Mouse (Mus musculus): ENCODE data around the gene Gm43191.
"Not testable (repeated sequence)": the region's sequence is repeated elsewhere in the genome, so short reads cannot be mapped to it uniquely, and the experiment has no call there.

Gm43191 gene

GRCm38 (mm10) chr3:116681160-116681559, at the start of gene Gm43191:
Gene Gm43191, minus strand, starts transcription at chr3:116681260.
- no peak for DNase-seq

DNA sequence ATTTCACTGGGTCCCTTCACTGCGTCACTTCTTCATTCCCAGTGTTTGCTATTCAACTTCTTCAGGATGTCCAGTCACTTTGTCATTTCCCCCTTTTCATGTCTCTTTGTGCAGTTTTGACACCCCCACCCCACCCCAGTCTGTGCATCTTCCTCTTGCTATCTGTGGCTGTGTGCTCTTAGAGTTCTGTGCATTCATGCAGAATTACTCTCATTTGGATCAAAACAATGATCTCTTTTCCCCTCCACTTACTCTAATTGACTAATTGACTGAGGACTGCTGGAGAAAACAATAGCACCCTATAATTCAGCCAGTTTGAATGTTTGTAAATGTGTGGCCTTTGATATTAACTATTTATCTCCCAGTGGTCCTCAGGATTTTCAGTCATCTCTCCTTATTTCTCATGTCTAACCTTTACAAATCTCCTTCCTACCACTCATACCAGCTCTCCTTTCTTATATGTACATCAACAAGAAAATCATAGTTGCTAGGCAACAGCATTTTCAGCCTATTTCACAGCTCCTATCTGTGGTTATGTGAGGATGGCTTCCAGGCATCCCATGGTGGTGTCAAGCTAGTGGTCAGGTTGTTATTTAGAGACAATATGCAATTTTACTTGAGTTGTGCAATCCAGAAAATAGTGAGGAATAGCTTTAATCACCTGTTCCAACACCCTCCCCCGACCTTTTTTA, 48.6 kb upstream of the Gm43191 start:
- no peak for DNase-seq

DNA sequence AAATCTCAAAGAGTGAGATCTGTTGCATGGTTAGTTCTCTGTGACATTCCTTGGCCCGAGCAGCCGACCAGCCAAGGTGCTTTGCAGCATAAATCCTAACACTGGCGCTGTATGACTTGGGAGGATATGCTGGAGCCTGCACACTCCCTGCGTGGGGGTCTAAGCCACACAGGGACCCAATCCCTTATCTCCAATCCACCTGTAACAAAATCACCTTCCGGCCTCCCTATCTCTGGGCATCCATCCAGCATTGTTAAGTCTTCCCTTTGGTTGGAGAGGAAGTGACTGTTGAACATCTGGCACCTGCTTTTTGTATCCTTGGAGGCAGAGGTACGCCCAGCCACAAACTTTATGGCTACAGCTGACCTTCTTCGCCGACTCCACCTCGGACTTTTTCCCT, 45.7 kb upstream of the Gm43191 start:
- DNase-seq: no peak

GRCm38 (mm10) chr3:116723496-116724481, 42.7 kb upstream of the Gm43191 start:
- no peak for DNase-seq

- DNase-seq: no peak
Measured at GRCm38 (mm10) chr3:116722980-116723379, 41.9 kb upstream of the Gm43191 start.

GRCm38 (mm10) chr3:116718951-116719350, 37.9 kb upstream of the Gm43191 start:
- no peak for DNase-seq

DNA sequence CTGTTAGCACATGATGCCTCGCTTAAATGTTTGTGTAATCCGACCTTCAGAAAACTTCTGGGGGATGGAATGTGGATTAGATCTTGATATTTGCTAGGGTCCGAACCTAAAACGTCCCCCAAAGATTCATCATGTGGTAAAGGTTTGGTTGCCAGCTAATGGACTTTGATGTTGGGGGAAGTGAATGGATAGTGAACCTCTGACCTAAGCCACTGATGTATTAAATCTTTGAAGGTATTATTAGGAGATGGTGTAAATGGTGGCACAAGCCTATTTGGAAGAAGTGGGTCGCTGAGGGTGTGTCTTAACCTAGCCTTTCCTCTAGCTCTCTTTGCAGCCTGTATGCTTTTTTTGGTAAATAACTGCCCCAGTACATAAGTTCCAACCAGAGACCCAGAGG, 32.0 kb upstream of the Gm43191 start:
- DNase-seq: no peak

DNA sequence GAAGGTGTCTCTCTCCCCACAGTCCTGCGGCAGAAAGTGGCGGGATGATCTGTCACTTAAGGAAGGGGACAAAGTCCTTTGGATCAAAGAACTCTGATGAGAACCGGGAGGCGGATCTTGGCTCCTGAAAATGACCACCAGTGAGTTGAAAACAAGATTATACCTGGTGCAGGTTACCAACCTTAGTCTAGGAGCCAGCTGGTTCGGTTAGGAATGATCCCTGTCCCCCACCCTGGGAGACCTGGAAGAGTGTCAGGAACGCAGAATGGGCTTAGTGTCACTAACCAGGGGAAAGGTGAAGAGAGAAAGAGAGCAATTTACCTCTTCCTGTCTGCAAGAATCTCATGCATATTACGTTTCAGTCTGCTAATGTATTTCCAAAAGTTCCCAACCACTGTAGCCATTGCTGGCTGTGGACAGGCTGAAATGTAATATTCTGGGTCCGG, 31.4 kb upstream of the Gm43191 start, which contains the start of gene Slc35a3:
Gene Slc35a3, minus strand, starts transcription at position 396 of the 446 bp plus-strand sequence.
- no peak for DNase-seq

DNA sequence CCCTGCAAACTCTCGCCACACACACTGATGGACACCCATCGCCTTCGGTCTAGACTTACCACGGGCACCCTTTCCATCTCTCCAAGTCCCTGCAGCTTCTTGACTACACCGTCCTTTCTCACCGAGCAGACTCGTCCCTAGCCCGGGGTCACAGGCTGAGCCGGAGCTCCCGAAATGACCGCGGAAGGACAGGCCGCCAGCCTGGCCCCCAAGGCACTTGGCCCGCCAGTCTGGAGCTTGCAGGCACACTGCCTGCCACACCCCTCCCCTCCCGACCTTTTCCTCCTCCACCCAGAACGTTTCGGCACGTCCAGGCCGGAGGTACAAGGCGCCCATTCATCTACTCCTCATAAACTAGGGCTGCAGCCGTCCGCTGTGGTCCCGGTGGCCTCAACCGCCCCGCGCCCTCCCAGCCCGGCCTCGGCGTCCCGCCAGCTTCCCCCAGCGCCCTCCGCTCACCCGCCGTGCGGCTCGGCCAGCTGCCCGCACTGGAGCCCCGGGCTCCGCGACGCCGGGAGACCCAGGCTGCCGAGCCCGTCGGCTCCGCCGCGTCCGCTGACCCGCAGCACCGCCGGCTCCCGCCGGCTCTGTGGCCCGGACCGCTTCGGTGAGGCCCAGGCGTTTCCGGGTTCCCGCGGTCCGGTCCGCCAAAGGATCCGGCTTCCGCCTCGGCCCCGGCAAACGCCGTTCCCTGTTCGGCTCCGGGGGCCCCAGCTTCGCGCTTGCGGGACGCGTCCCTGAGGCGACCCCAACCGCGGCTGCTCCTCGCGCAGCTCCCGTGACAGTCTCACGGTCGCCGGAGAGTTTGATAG, 30.8 kb upstream of the Gm43191 start:
- peak; percentile 51 to 74 for DNase-seq

- no peak for DNase-seq
Measured at GRCm38 (mm10) chr3:116710941-116711340, 29.9 kb upstream of the Gm43191 start.

DNA sequence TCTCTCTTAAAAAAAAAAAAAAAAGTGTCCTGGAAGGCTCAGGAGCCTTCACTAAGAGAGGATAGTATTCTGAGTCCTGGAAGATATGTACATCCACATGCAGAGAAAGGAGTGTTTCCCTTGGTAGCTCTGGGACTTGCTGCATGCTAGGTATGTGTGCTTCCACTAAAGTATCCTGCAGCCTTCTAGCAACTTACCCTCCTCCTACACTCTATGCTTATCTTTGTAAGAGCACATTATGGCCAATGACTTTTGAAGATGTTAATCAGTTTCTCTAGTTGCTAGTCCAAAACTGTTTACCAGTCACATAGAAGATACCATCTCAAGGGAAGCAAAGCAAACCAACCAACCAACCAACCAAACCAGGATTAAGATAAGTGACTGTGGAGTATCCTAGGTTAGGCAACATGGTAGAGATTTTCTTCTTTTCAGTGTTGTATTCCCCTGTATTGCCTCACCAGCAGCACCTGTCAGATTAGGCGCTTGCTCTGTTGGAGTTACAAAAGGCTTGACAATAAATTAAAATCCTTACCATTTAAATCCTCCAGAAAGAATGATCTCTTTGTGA, 24.7 kb upstream of the Gm43191 start:
- no peak for DNase-seq

DNA sequence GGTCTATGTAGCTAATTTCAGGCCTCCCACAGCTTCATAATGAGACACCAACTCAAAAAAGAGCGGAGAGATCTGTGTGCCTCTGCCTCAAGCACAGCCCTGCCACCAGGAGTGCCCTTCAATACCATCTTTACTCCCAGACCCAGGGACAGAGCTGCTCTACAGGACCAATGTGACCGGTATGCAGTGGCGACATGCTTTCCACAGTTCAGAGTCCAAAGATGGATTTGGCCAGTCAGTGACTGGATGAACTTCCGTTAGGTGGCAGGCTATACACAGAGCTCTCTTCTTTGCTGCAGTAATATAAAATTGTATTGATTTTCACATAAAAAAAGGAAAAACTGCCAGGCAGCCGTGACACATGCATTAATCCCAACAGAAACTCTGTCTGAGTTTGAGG, 22.8 kb upstream of the Gm43191 start:
- no peak for DNase-seq

- no peak for DNase-seq
Measured at GRCm38 (mm10) chr3:116702647-116703272, 21.7 kb upstream of the Gm43191 start.

DNA sequence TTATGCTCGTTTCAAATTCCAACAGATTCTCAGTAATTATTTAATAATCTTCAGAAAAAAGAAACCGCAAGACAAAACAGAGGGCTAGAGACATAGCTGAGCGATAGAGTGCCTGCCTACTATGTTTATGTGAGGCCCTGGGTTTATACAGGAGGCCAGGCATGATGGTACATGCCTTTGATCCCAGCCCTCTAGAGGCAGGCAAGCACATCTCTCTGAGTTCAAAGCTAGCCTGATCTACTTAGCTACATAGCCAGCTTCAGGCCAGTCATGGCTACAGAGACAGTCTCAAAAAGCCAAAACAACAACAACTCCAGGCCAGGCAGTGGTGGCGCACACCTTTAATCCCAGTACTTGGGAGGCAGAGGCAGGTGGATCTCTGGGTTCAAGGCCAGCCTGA, 20.5 kb upstream of the Gm43191 start:
- DNase-seq: no peak

DNA sequence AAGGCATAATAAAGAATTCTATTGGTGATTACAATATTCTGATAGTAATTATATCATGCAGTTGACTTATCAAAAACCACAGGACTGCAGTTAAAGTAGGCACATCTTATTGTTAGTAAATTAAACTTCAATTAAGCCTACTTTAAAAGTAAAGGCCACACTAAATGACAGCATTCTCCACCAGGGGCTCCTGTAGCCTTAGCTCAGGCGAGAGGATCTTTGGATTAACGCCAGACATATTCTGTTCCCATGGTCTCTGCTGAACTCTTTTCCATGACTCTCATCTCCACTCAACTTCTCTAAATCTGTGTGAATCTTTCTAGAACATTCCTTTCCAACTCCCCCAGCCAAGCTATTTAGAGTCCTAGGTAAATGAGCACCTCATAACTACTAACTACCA, 17.7 kb upstream of the Gm43191 start:
- DNase-seq: no peak

- DNase-seq: no peak
Measured at GRCm38 (mm10) chr3:116695666-116695985, 14.6 kb upstream of the Gm43191 start.

GRCm38 (mm10) chr3:116694955-116695665, 14.1 kb upstream of the Gm43191 start:
- no peak for DNase-seq

GRCm38 (mm10) chr3:116694312-116694711, 13.3 kb upstream of the Gm43191 start:
- no peak for DNase-seq

GRCm38 (mm10) chr3:116664281-116664680, 16.8 kb downstream of the Gm43191 start:
- not testable (repeated sequence) for DNase-seq

- peak; percentile 99 to 100 for DNase-seq
Measured at GRCm38 (mm10) chr3:116662463-116662863, 18.6 kb downstream of the Gm43191 start, which contains the start of gene Mfsd14a. Gene Mfsd14a, minus strand, starts transcription at chr3:116662677.

DNA sequence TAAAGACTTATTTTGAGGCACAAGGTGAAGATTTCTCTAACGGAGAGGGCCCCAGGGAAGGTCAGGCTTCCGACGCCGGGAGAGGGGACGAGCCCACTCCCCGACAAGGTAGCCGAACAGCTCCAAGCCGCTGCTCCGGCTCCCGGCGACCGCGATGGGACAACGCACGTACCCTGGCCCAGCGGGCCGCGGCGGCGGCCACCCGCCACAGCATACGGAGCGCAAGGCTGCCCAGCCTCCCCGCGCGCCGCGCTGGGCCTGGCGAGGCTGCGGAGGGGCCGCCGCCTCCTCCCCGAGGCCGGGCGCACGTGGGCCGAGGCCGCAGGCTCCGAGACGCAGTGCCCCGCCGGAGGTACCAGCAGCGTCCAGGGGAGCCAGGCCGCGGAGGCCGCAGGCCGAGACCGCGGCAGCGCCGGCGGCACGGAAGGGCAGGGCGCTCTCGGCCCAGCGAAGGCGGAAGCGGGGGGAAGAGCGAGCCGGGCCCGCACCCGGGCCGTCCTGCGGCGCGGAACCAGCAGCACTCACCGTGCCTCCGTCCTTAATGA, 19.1 kb downstream of the Gm43191 start:
- no peak for DNase-seq
